In genomic region chr4:134164591-134164990, GRCm38 (mm10) we compare ENCODE assay signal across 22 mouse cellular contexts. TPM values are rescaled to one million over a fixed set of nuclear protein-coding genes. Genes with fewer than 3 reads are reported as not detected.
DNase-seq lines count a peak whose midpoint lies in the region; ATAC-seq and TF ChIP-seq lines count a peak whose summit lies in the region.
"Had no signal": no experiment of that assay in that cellular context is flagged by ENCODE, and none has a peak within 500 bp of the region (broad histone marks: within the 10 kb centered on the region; RNA-seq: fewer than 3 reads in every experiment).

No protein-coding gene starts in this region.

- no peak for TF ChIP-seq POLR2A in liver, adult 2 months (IDR thresholded peaks at IDR 0.05; ENCODE audit: extremely low read depth, insufficient read depth, low read length)

- H3K4me3 ChIP-seq in heart, embryonic 13.5 days = no peak overlapping the region
- H3K4me3 ChIP-seq in liver, adult 2 months (ENCODE audit: insufficient read depth, low read depth, low read length) = peak overlapping the region; percentile 38; the same call in 1 of the 2 replicates
- no peak overlapping the region for H3K4me3 ChIP-seq in intestine, embryonic 16.5 days (ENCODE audit: low read length)
- peak overlapping the region; percentile 0; the same call in 1 of the 2 replicates for H3K4me3 ChIP-seq in macrophage (ENCODE audit: inconsistent target)
- H3K4me3 ChIP-seq: midbrain, embryonic 10.5 days had no signal

- H3K9me3 ChIP-seq in heart, embryonic 13.5 days = no peaks in the 10 kb centered on the region
- no peaks in the 10 kb centered on the region for H3K9me3 ChIP-seq in intestine, embryonic 16.5 days (ENCODE audit: control insufficient read depth, low read length)
- H3K9me3 ChIP-seq: G1E; midbrain, embryonic 10.5 days had no signal

- H3K27me3 ChIP-seq in heart, embryonic 13.5 days (replicated peaks) = no peaks in the 10 kb centered on the region
- no peaks in the 10 kb centered on the region for H3K27me3 ChIP-seq in liver, adult 2 months (ENCODE audit: control insufficient read depth, insufficient read depth, low read length)
- H3K27me3 ChIP-seq in intestine, embryonic 16.5 days (replicated peaks; ENCODE audit: control insufficient read depth, insufficient read depth, low read length) = no peaks in the 10 kb centered on the region

- H3K4me1 ChIP-seq in heart, embryonic 13.5 days = peaks cover 21% of the 10 kb centered on the region
- peaks cover 2% of the 10 kb centered on the region; the same call in 1 of the 2 replicates for H3K4me1 ChIP-seq in liver, adult 2 months (ENCODE audit: control insufficient read depth, insufficient read depth, low read length)
- 0 out of 2 replicates have a peak, but pooled peaks cover 5% of the 10 kb centered on the region for H3K4me1 ChIP-seq in intestine, embryonic 16.5 days (ENCODE audit: control insufficient read depth, insufficient read depth, low read length)
- H3K4me1 ChIP-seq: midbrain, embryonic 10.5 days had no signal

- peak overlapping the region; percentile 51 for H3K27ac ChIP-seq in heart, embryonic 13.5 days (replicated peaks)
- H3K27ac ChIP-seq in liver, adult 2 months (replicated peaks; ENCODE audit: insufficient read depth, low read depth, low read length) = peak overlapping the region; percentile 37
- peak overlapping the region; percentile 81 for H3K27ac ChIP-seq in intestine, embryonic 16.5 days (ENCODE audit: low read length)
- H3K27ac ChIP-seq in macrophage = peak overlapping the region; percentile 65
- H3K27ac ChIP-seq: hindbrain, embryonic 14.5 days; midbrain, embryonic 10.5 days had no signal

- ATAC-seq in heart, embryonic 13.5 days (ENCODE audit: extremely low read depth, insufficient number of reproducible peaks, low FRiP score, low TSS enrichment) = no peak
- peak; percentile 71 for ATAC-seq in intestine, embryonic 16.5 days
- ATAC-seq: forebrain, postnatal 0 days had no signal

- H3K4me2 ChIP-seq in heart, embryonic 13.5 days = peak overlapping the region; percentile 22; the same call in 1 of the 2 replicates
- 0 out of 2 replicates have a peak overlapping the region, but pooled peaks have one; percentile 14 for H3K4me2 ChIP-seq in intestine, embryonic 16.5 days (ENCODE audit: low read depth, low read length)
- H3K4me2 ChIP-seq: hindbrain, embryonic 14.5 days had no signal

- no peak for TF ChIP-seq CTCF in liver, adult 2 months (IDR thresholded peaks at IDR 0.05; ENCODE audit: low read depth, low read length)

- peaks cover 32% of the 10 kb centered on the region for H3K36me3 ChIP-seq in heart, embryonic 13.5 days
- H3K36me3 ChIP-seq in liver, adult 2 months (ENCODE audit: control insufficient read depth, insufficient read depth, low read length) = peaks cover 17% of the 10 kb centered on the region
- H3K36me3 ChIP-seq in intestine, embryonic 16.5 days (ENCODE audit: control insufficient read depth, insufficient read depth, low read length) = no peaks in the 10 kb centered on the region
- H3K36me3 ChIP-seq in macrophage (ENCODE audit: inconsistent target) = no peaks in the 10 kb centered on the region

- DNase-seq in heart, adult 9 months (ENCODE audit: low spot score in 2 of 2) = no peak
- no peak for DNase-seq in liver, adult 2 months (ENCODE audit: extremely low read depth, low read depth, low spot score)
- no peak for DNase-seq in liver
- DNase-seq in adrenal gland, postnatal 4 days (ENCODE audit: low spot score in 2 of 2) = no peak
- DNase-seq in gastrocnemius, postnatal 36 days = no peak
- DNase-seq: forebrain, postnatal 0 days; gastrocnemius, postnatal 10 days; kidney, postnatal 14 days; left cerebral cortex, postnatal 4 days; lung, postnatal 10 days; right cerebral cortex, adult 18-20 months; thymus, postnatal 25 days had no signal

- H3K79me2 ChIP-seq in liver, adult 2 months (ENCODE audit: control insufficient read depth, insufficient read depth, low read length) = peaks cover 4% of the 10 kb centered on the region; the same call in 1 of the 2 replicates
- no peaks in the 10 kb centered on the region for H3K79me2 ChIP-seq in macrophage (ENCODE audit: inconsistent target)

- 85% methylated on average over 5 of the region's 6 CpGs for WGBS in heart, embryonic 13.5 days
- WGBS in liver, adult 2 months = 64% methylated on average over 5 of the region's 6 CpGs
- 84% methylated on average over 5 of the region's 6 CpGs for WGBS in intestine, embryonic 16.5 days
- WGBS in macrophage (ENCODE audit: missing documents) = 40% methylated on average over 2 of the region's 6 CpGs

- intact Hi-C loops in gastrocnemius, postnatal 36 days (cut with DNase I) = no loop called here

- H3K9ac ChIP-seq in heart, embryonic 13.5 days = no peak overlapping the region
- peak overlapping the region; percentile 30; the same call in 1 of the 2 replicates for H3K9ac ChIP-seq in liver, adult 2 months (ENCODE audit: low read depth, low read length)
- H3K9ac ChIP-seq in intestine, embryonic 16.5 days (ENCODE audit: low read depth, low read length) = no peak overlapping the region
- H3K9ac ChIP-seq: forebrain, postnatal 0 days; hindbrain, embryonic 14.5 days had no signal

RNA-seq across cellular contexts. Expression of gene Cep85, which starts 22.3 kb away (rescaled TPM):
- 25.8 and 28.3 TPM in 2 replicates for polyA plus RNA-seq in heart, embryonic 13.5 days (2015; fragmentation: Nextera tagmentation; extraction: Ambion mirVana)
- total RNA-seq in liver, adult 2 months (2014; rRNA removed) = 99.8 and 108 TPM in 2 replicates
- polyA plus RNA-seq in liver, adult 2 months (2012; rRNA removed) = 50.5 and 61.5 TPM in 2 replicates
- polyA plus RNA-seq in intestine, embryonic 16.5 days (2015; fragmentation: Nextera tagmentation; extraction: Ambion mirVana) = 112 and 125 TPM in 2 replicates
- 100 to 1,000 TPM in 7 of 26 experiments, 10 to 100 TPM in 19; 35.1 to 147 (median 63.2) TPM for total RNA-seq in macrophage (2018; cell fraction: chromatin; rRNA removed)
- 10 to 100 TPM in 14 of 26 experiments, 1 to 10 TPM in 12; 6.9 to 18.8 (median 10.2) TPM for total RNA-seq in macrophage (2018; cell fraction: cytosol; rRNA removed)
- 10 to 100 TPM; 21.3 to 91.7 (median 41.7) TPM for total RNA-seq in macrophage (2018; cell fraction: nucleus; rRNA removed)
- polyA plus RNA-seq in macrophage (2018) = 8.6 to 12.9 TPM (median 8.8 TPM) in 3 replicates
- total RNA-seq in adrenal gland, postnatal 4 days (2021) = 10 to 100 TPM; 26.1 to 26.6 TPM
- total RNA-seq in gastrocnemius, postnatal 36 days (2021) = 10 to 100 TPM; 51.0 to 64.2 TPM

RNA-seq across cellular contexts. Expression of gene Sh3bgrl3, which starts 36.0 kb away (rescaled TPM):
- 198 and 202 TPM in 2 replicates for polyA plus RNA-seq in heart, embryonic 13.5 days (2015; fragmentation: Nextera tagmentation; extraction: Ambion mirVana)
- total RNA-seq in liver, adult 2 months (2014; rRNA removed) = 6.0 and 10.3 TPM in 2 replicates
- polyA plus RNA-seq in liver, adult 2 months (2012; rRNA removed) = 36.6 and 45.0 TPM in 2 replicates
- 428 and 452 TPM in 2 replicates for polyA plus RNA-seq in intestine, embryonic 16.5 days (2015; fragmentation: Nextera tagmentation; extraction: Ambion mirVana)
- 100 to 1,000 TPM in 1 of 26 experiments, 10 to 100 TPM in 25; 12.2 to 104 (median 43.8) TPM for total RNA-seq in macrophage (2018; cell fraction: chromatin; rRNA removed)
- 1,000 to 10,000 TPM in 13 of 26 experiments, 100 to 1,000 TPM in 13; 834 to 1,250 (median 980) TPM for total RNA-seq in macrophage (2018; cell fraction: cytosol; rRNA removed)
- total RNA-seq in macrophage (2018; cell fraction: nucleus; rRNA removed) = 100 to 1,000 TPM in 20 of 26 experiments, 10 to 100 TPM in 6; 36.3 to 257 (median 152) TPM
- polyA plus RNA-seq in macrophage (2018) = 849 to 1,117 TPM (median 993 TPM) in 3 replicates
- total RNA-seq in adrenal gland, postnatal 4 days (2021) = 100 to 1,000 TPM; 108 to 111 TPM
- 10 to 100 TPM; 17.1 to 19.7 TPM for total RNA-seq in gastrocnemius, postnatal 36 days (2021)

RNA-seq across cellular contexts. Expression of gene Gm7534, which starts 38.2 kb away (rescaled TPM):
- polyA plus RNA-seq in heart, embryonic 13.5 days (2015; fragmentation: Nextera tagmentation; extraction: Ambion mirVana) = not detected in 2 replicates
- not detected in 2 replicates for total RNA-seq in liver, adult 2 months (2014; rRNA removed)
- not detected in 2 replicates for polyA plus RNA-seq in liver, adult 2 months (2012; rRNA removed)
- polyA plus RNA-seq in intestine, embryonic 16.5 days (2015; fragmentation: Nextera tagmentation; extraction: Ambion mirVana) = not detected in 2 replicates
- total RNA-seq in macrophage (2018; cell fraction: chromatin; rRNA removed) = not detected
- total RNA-seq in macrophage (2018; cell fraction: cytosol; rRNA removed) = not detected
- total RNA-seq in macrophage (2018; cell fraction: nucleus; rRNA removed) = not detected
- polyA plus RNA-seq in macrophage (2018) = not detected in 3 replicates
- not detected for total RNA-seq in adrenal gland, postnatal 4 days (2021)
- total RNA-seq in gastrocnemius, postnatal 36 days (2021) = not detected
- total RNA-seq: adrenal gland, postnatal 14 days; common myeloid progenitor, adult 5-6 weeks; forebrain, postnatal 0 days; gastrocnemius, postnatal 10 days; layer of hippocampus, postnatal 25 days; left cerebral cortex, postnatal 4 days; neutrophil, adult 5-6 weeks had no signal
- polyA plus RNA-seq: forebrain, postnatal 0 days; G1E; hindbrain, embryonic 14.5 days; midbrain, embryonic 10.5 days had no signal

Comparison
In these comparisons a context has a peak if more than half of its experiments do, and no peak if none do; other contexts are left out.
1. H3K4me3 ChIP-seq: peak in liver, adult 2 months (single experiment) and macrophage (single experiment); none in heart, embryonic 13.5 days (single experiment) and intestine, embryonic 16.5 days (single experiment).
2. Peak in every context shown above with its lines, with median percentiles within 50 percentile points of each other: H3K27ac ChIP-seq.